Mouse (Mus musculus) hindbrain, embryonic 12.5 days (tissue): Measurements from ENCODE around the gene Gcm1. TPM values are rescaled to one million over a fixed set of nuclear protein-coding genes. Genes with fewer than 3 reads are reported as not detected.

Experiments used
- ATAC-seq: fragments of 200-750 bp; cut with Nextera tagmentation; 2 replicates; pipeline ENCODE4 v1.8.0; 2017; ENCODE audit warnings: moderate TSS enrichment; ENCODE audit not compliant: low FRiP score
- H3K27ac ChIP-seq: fragments of 300-500 bp; sonication (generic); 2 replicates; pipeline ENCODE4 v1.5.1; 2016; ENCODE audit warnings: mild to moderate bottlenecking
- H3K27me3 ChIP-seq: fragments of 300-500 bp; sonication (generic); 2 replicates; pipeline ENCODE4 v1.6.1; 2016; ENCODE audit warnings: mild to moderate bottlenecking
- H3K36me3 ChIP-seq: fragments of 300-500 bp; sonication (generic); 2 replicates; pipeline ENCODE4 v1.6.1; 2016; ENCODE audit warnings: mild to moderate bottlenecking
- H3K4me1 ChIP-seq: fragments of 300-500 bp; sonication (generic); 2 replicates; pipeline ENCODE4 v1.6.1; 2016
- H3K4me2 ChIP-seq: fragments of 300-500 bp; sonication (generic); replicated peaks from 2 replicates; pipeline ENCODE4 v1.6.1; 2016; ENCODE audit warnings: mild to moderate bottlenecking
- H3K4me3 ChIP-seq: fragments of 300-500 bp; sonication (generic); 2 replicates; pipeline ENCODE4 v1.5.1; 2016; ENCODE audit warnings: mild to moderate bottlenecking
- H3K9ac ChIP-seq: fragments of 300-500 bp; sonication (generic); 2 replicates; pipeline ENCODE4 v1.6.1; 2016; ENCODE audit warnings: mild to moderate bottlenecking, moderate library complexity
- H3K9me3 ChIP-seq: fragments of 300-500 bp; sonication (generic); replicated peaks from 2 replicates; pipeline ENCODE4 v1.6.1; 2016; ENCODE audit warnings: mild to moderate bottlenecking
- WGBS: fragments of 180-500 bp; shearing (Covaris S2); methylation state at CpG from one replicate; pipeline ENCODE4 v1.1.7; 2016; 5-methylcytosine and 5-hydroxymethylcytosine counted together
- polyA plus RNA-seq: library from polyadenylated mRNA; unstranded; fragments of >200 nt; fragmentation: Nextera tagmentation; extraction: Ambion mirVana; gene quantifications from 2 replicates; pipeline ENCODE4 v1.2.1, GENCODE M21; 2016

Gcm1 gene
- polyA plus RNA-seq, 1 experiment from 2014 or later: not detected

DNA sequence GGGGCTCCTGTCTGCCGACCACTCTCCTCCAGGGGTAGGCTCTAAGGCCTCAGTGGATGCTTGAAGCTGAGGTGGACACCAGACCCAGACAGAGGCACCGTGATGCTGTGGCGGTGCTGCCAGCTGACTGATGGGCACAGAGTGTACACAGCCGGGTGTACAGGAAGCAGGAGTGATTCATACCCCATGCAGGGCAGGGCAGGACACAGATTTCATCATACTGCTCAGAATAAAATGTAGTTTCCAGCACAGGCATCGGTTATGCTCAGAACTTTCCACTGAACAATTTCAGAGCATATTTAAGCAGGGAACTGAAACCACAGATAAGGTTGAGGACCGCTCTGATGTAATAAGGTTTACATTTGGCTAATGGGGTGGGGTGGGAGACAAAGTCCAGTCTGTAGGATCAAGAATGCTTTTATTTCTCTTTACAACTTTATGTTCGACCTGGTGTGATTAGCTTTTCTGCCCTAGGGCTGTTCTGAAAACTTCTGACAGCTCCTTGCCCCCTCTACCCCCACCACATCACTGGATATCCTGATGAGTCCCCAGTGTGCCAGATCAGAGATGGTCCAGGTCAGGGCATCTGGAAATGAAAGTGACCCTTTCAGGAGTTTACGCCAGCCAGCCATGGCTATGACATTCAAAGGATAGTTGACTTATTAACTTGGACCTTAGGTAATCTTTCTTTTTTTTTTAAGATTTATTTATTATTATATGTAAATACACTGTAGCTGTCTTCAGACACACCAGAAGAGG is 29.4 kb upstream of the Gcm1 start:
- H3K27me3 ChIP-seq: peaks cover 12% of the 10 kb centered on the region
- H3K4me2 ChIP-seq: no peak overlapping the region
- H3K36me3 ChIP-seq: no peaks in the 10 kb centered on the region
- H3K4me3 ChIP-seq: no peak overlapping the region
- no peak overlapping the region for H3K27ac ChIP-seq
- H3K9me3 ChIP-seq: no peaks in the 10 kb centered on the region
- 0 out of 2 replicates have a peak, but pooled peaks have one; percentile 32 for ATAC-seq
- no peak overlapping the region for H3K9ac ChIP-seq
- peaks cover 12% of the 10 kb centered on the region for H3K4me1 ChIP-seq
- whole genome bisulfite sequencing: 71% methylated on average over 8 of the region's 8 CpGs

DNA sequence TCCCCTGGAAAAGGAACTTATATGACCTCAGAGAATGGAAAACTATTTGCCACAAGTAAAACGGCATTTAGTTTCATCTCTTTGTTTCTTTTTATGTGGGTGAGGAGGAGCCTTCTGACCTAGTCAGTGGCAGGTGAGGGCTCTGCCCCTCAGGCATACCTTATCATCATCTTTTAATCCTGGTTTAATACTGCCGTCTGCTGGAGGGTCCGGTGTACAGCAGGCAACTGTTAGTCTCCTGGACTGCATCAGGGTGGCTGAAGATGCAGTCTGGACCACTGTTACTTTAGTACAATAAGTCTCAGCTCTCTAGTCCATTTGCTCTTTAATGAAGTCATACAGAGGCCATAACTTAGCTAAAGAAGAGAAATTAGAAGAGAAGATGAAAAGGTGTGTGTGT is 26.9 kb upstream of the Gcm1 start:
- WGBS: 13% methylated on average over 3 of the region's 3 CpGs
- no peaks in the 10 kb centered on the region for H3K36me3 ChIP-seq
- ATAC-seq: peak; percentile 75; the same call in 1 of the 2 replicates
- no peak overlapping the region for H3K27ac ChIP-seq
- no peak overlapping the region for H3K4me2 ChIP-seq
- no peaks in the 10 kb centered on the region for H3K9me3 ChIP-seq
- H3K4me3 ChIP-seq: no peak overlapping the region
- H3K27me3 ChIP-seq: peaks cover 12% of the 10 kb centered on the region
- H3K4me1 ChIP-seq: peaks cover 12% of the 10 kb centered on the region
- H3K9ac ChIP-seq: no peak overlapping the region

DNA sequence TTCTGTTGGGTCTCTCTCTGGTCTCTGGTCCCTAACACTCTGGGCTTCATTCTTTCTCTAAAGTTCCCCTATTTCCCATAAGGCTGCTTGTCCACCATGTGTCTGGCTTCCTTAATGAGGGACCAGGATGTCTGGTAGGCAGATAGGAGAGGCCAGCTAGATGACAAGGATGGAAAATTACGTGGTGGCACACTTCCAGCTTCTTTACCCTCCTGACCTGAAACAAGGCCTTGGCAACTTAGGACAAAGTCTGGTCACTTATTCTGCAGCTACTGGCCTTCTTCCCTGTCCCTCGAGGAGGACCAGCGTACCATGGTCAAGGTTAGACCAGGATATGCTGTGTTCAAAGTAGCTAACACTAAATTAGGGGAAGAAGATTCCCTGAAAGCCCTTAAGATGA is 24.6 kb upstream of the Gcm1 start:
- Histone ChIP-seq H3K27me3 (peaks cover 8% of the 10 kb centered on the region), H3K27ac (no peak overlapping the region), H3K4me1 (no peaks in the 10 kb centered on the region), H3K4me2 (no peak overlapping the region), H3K36me3 (no peaks in the 10 kb centered on the region), H3K9me3 (no peaks in the 10 kb centered on the region), H3K9ac (no peak overlapping the region), H3K4me3 (no peak overlapping the region)
- no peak for ATAC-seq
- WGBS: 78% methylated on average over 3 of the region's 3 CpGs

DNA sequence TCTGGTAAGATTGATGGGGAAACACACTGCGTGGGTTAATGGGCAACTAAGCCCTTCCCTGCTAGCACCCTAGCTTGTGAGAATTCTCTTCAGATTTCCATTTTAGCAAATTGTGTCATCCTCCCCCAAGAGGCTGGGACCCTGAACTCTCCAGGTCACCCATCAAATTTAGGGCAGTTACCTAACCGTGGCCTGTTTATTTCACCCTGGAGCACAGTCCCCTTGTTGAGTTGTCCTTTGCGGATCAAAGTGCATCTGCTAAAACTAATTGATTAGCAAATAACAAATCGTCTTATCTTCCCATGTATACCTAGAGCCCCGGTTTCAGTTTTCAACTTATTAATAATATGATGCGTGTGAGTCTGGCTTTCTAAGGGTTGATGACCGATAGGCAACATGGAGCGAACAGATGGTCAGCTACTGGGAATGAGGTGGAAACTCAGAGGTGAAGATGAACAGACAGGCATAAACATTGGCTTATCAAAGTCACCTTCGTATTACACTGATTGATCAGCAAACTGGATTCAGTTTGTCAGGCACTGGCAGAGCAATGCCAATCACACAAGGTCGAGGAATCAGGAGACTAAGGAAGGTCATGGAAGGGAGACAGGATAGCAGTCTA is 20.8 kb upstream of the Gcm1 start:
- no peak for ATAC-seq
- WGBS: 91% methylated on average over 10 of the region's 10 CpGs
- no peak overlapping the region for H3K4me3 ChIP-seq
- no peaks in the 10 kb centered on the region for H3K4me1 ChIP-seq
- H3K9me3 ChIP-seq: no peaks in the 10 kb centered on the region
- H3K27me3 ChIP-seq: no peaks in the 10 kb centered on the region
- H3K27ac ChIP-seq: no peak overlapping the region
- H3K9ac ChIP-seq: no peak overlapping the region
- H3K4me2 ChIP-seq: no peak overlapping the region
- H3K36me3 ChIP-seq: no peaks in the 10 kb centered on the region

DNA sequence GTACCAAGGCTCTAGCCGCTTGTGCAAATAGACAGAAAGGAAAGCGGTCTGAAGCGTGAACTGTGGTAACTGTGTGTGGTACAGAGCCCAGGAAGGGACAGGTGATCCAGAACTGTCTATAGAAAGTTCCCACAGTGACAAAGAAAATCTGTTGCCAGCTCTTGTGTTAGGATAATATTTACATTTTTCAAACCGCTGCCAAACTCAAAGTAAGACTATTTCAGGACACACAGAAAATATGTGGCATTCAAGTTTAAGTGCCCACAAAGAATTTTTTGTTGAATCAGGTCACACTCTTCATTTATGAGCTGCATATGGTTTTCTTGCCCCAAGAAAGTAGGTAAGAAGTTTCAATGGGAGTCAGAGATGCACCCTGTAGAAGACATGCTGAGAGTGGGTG is 18.8 kb upstream of the Gcm1 start:
- 94% methylated on average over 4 of the region's 4 CpGs for WGBS
- no peaks in the 10 kb centered on the region for H3K27me3 ChIP-seq
- H3K4me3 ChIP-seq: no peak overlapping the region
- no peak for ATAC-seq
- no peaks in the 10 kb centered on the region for H3K4me1 ChIP-seq
- H3K27ac ChIP-seq: no peak overlapping the region
- no peak overlapping the region for H3K4me2 ChIP-seq
- H3K9ac ChIP-seq: no peak overlapping the region
- H3K36me3 ChIP-seq: no peaks in the 10 kb centered on the region
- H3K9me3 ChIP-seq: no peaks in the 10 kb centered on the region

DNA sequence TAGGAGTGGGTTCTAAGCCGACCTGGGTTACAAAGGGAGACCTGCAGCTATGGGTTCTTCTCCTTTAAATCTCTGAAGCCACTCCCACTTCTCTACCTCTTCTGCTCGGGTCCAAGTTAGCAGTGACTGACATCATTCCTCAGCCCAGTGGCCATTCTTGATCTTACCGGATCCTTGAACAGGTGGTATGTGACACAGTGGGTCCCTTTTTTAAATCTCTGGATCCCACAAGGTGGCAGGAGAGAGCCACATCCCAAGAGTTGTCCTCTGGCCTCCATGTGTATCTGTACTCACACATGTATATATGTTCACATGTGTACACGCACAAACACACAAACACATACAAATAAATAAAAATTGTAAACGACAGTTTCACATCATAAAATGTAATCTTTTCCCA is 16.4 kb upstream of the Gcm1 start:
- WGBS: 84% methylated on average over 5 of the region's 5 CpGs
- H3K36me3 ChIP-seq: no peaks in the 10 kb centered on the region

DNA sequence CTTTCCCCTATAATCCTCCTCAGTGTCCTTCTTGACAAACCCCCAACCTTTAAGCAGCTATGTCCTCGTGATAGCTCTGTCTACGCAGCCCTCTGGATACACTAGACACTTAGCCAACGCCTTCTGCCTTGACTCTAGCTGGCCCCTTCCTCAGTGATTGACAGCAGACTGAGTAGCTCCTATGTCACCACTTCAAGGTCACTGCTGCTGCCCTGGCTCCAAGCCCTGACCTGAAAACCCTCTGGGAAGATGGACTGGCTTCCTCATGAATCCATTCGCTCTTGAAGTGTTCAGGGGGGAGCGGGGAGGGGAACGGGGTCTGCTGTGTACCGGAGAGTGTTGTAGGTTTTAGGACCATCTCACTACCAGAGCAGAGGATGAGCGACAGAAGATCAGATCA is 15.9 kb upstream of the Gcm1 start:
- H3K4me3 ChIP-seq: no peak overlapping the region

More for the DNA sequence above, 16.4 kb upstream of the Gcm1 start:
- H3K27me3 ChIP-seq: no peaks in the 10 kb centered on the region
- no peaks in the 10 kb centered on the region for H3K4me1 ChIP-seq
- H3K9ac ChIP-seq: no peak overlapping the region
- H3K4me3 ChIP-seq: no peak overlapping the region
- no peak overlapping the region for H3K27ac ChIP-seq
- H3K9me3 ChIP-seq: no peaks in the 10 kb centered on the region
- no peak overlapping the region for H3K4me2 ChIP-seq
- ATAC-seq: no peak

DNA sequence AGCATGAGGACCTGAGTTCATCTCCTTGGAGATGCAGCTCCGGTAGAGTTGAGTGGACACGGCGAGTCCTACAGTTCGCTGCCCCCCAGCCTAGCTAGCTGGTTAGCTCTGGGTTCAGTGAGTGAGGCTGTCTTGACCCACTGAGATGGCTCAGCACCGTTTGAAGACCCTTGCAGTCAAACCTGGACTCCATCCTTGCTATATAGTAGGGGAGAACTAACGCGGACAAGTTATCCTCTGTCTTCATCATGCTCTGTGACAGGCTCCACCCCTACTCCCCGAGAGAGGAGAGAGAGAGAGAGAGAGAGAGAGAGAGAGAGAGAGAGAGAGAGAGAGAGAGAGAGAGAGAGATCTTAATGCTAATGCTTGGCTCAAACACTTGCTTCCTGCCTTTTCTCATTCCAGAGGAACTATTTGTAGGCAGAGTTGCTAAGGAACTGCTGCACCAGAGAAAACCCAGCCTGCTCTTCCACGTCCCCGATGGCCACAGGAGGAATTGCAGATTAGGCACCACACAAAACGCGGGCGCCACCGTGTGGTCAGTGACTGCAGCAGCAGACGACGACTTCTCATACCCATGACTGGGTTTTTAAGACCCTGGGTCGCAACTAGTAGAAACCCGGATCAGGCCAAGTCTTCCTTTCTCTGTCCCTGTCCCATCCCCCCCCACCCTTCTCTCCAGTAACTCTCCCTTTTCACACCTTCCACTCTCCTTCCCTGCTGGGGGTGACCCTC is 12.8 kb upstream of the Gcm1 start:
- Histone ChIP-seq H3K4me1 (no peaks in the 10 kb centered on the region), H3K4me3 (no peak overlapping the region), H3K9ac (no peak overlapping the region), H3K4me2 (no peak overlapping the region), H3K9me3 (no peaks in the 10 kb centered on the region), H3K27ac (no peak overlapping the region), H3K36me3 (no peaks in the 10 kb centered on the region), H3K27me3 (no peaks in the 10 kb centered on the region)
- WGBS: 42% methylated on average over 18 of the region's 18 CpGs
- ATAC-seq: peak; percentile 56; the same call in 1 of the 2 replicates

More for the DNA sequence above, 15.9 kb upstream of the Gcm1 start:
- Histone ChIP-seq H3K4me2 (no peak overlapping the region), H3K9ac (no peak overlapping the region), H3K4me1 (no peaks in the 10 kb centered on the region), H3K36me3 (no peaks in the 10 kb centered on the region), H3K9me3 (no peaks in the 10 kb centered on the region), H3K27me3 (no peaks in the 10 kb centered on the region), H3K27ac (no peak overlapping the region)
- no peak for ATAC-seq
- 87% methylated on average over 8 of the region's 8 CpGs for WGBS

DNA sequence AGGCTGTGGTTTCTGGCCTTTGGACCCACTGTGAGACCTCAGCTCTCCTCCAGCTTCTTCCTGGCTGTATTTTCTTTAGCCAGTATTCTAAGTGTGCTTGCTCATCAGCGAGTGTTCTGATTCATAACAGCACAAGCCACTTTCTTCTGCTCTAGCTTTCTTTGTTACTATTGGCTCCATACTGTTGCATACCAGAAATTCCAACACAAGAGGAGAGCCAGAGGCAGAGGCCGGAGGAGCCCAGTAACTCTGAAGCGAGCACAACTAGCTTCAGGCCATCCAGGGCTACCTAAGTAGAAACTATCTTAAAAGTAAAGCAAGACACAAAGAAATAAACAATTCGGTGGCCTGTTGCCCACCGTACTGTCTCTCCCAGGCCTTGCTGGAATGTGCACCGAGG is 6.6 kb upstream of the Gcm1 start:
- Histone ChIP-seq H3K4me1 (no peaks in the 10 kb centered on the region), H3K27me3 (no peaks in the 10 kb centered on the region), H3K9me3 (no peaks in the 10 kb centered on the region), H3K4me2 (no peak overlapping the region), H3K36me3 (no peaks in the 10 kb centered on the region), H3K27ac (no peak overlapping the region), H3K4me3 (no peak overlapping the region), H3K9ac (no peak overlapping the region)
- no peak for ATAC-seq
- 73% methylated on average over 6 of the region's 6 CpGs for WGBS

DNA sequence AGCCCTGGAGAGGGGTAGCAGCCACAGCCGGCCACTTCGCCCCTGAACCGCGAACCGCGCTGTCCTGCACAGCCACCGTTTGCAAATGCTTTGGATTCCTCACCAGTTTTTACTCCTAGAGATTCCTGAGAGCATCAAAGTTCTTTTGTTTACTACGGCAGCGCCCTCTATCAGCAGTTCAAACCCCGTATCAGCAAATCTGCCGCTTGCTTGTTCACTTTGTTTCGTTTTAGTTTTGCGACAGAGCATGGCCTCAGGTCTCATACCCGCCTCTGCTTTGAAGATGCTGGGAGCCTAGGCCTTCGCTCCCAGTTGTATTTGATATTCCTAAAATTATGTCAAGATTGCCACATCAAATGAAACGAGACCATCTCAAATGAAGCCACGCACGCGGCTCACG is 5.0 kb upstream of the Gcm1 start:
- Histone ChIP-seq H3K27ac (no peak overlapping the region), H3K27me3 (no peaks in the 10 kb centered on the region), H3K4me3 (no peak overlapping the region), H3K4me1 (no peaks in the 10 kb centered on the region), H3K36me3 (no peaks in the 10 kb centered on the region), H3K9me3 (no peaks in the 10 kb centered on the region), H3K9ac (no peak overlapping the region), H3K4me2 (no peak overlapping the region)
- 56% methylated on average over 20 of the region's 20 CpGs for WGBS
- no peak for ATAC-seq

DNA sequence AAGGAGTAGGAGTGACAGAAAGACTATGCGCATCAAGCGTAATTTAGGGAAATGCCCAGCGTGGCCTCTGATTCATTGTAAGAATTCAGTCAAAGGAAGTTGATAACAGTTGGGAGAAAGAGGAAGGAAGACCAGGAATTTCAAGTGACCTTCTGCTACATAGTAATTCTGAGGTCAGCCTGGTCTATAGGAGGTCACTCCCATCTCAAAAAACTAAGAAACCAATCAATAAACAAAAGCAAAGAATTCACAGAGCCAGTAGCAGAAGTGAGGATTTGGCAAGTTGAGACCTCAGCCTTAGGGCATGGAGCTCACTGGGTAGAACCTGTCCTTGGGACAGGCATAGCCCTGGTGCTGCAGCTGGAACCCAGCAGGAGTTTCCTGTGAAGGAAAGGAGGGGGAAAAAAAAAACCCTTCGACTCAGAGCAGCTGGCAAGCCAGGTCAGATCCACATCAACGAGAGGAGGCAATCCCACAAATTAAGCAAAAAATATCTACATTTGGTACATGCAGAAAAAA is 1.2 kb upstream of the Gcm1 start:
- 53% methylated on average over 5 of the region's 5 CpGs for WGBS
- Histone ChIP-seq H3K27me3 (no peaks in the 10 kb centered on the region), H3K36me3 (no peaks in the 10 kb centered on the region), H3K4me1 (no peaks in the 10 kb centered on the region), H3K27ac (no peak overlapping the region), H3K9me3 (no peaks in the 10 kb centered on the region), H3K4me2 (no peak overlapping the region), H3K9ac (no peak overlapping the region), H3K4me3 (no peak overlapping the region)
- no peak for ATAC-seq

DNA sequence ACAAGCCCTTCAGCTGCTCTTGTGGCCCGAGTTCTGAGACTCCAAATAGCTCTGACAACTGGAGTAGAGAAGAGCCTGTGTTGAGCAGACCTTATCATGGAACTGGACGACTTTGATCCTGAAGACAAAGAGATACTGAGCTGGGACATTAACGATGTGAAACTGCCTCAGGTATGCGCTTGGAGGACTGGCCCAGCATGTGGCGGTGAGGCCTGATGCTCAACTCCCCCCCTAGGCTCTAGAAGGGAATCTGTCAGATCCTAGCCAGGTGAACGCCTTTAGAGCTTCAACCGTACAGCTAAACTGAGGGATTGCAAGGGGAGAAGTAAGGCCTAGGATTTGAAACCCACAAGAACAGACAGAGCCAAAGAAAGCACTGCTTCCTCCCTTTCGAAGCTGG is 2.1 kb downstream of the Gcm1 start:
- no peak overlapping the region for H3K4me3 ChIP-seq
- ATAC-seq: no peak
- WGBS: 76% methylated on average over 8 of the region's 8 CpGs
- no peaks in the 10 kb centered on the region for H3K4me1 ChIP-seq
- H3K9me3 ChIP-seq: no peaks in the 10 kb centered on the region
- H3K9ac ChIP-seq: no peak overlapping the region
- no peaks in the 10 kb centered on the region for H3K27me3 ChIP-seq
- no peak overlapping the region for H3K27ac ChIP-seq
- H3K36me3 ChIP-seq: no peaks in the 10 kb centered on the region
- no peak overlapping the region for H3K4me2 ChIP-seq
